Mouse (Mus musculus) ES-E14 (cell line): ENCODE measurements around the gene Ubtd2. TPM values are rescaled to one million over a fixed set of nuclear protein-coding genes. Genes with fewer than 3 reads are reported as not detected.

Experiments
- DNase-seq: peaks from one replicate; pipeline ENCODE4 v3.0.0-alpha.2; 2013; ENCODE audit warnings: low read depth, low spot score
- H3K27ac ChIP-seq: 2 replicates; pipeline ENCODE4 v1.5.1; 2012; ENCODE audit warnings: low read depth, mild to moderate bottlenecking, low read length, moderate library complexity, mixed read lengths; ENCODE audit not compliant: poor library complexity, insufficient read depth, severe bottlenecking
- H3K36me3 ChIP-seq: 2 replicates; pipeline ENCODE4 v1.6.1; 2012; ENCODE audit warnings: mild to moderate bottlenecking, low read length, moderate library complexity, mixed read lengths; ENCODE audit not compliant: control insufficient read depth, poor library complexity, insufficient read depth, severe bottlenecking
- H3K4me1 ChIP-seq, 2 experiments: fragments of 150-350 bp in 1 of 2; sonication (generic) in 1 of 2; 2 replicates each; pipeline ENCODE4 v1.6.1; 2012; ENCODE audit warnings: low read length in 2 of 2, mild to moderate bottlenecking in 1 of 2, mixed read lengths in 1 of 2; ENCODE audit not compliant: control insufficient read depth in 2 of 2, insufficient read depth in 2 of 2, poor library complexity in 1 of 2
- H3K4me3 ChIP-seq, 2 experiments: fragments of 150-350 bp in 1 of 2; sonication (generic) in 1 of 2; 2 replicates each; pipeline ENCODE4 v1.5.1; 2012; ENCODE audit warnings: low read length in 2 of 2, low read depth in 1 of 2, mild to moderate bottlenecking in 1 of 2, mixed read lengths in 1 of 2; ENCODE audit not compliant: insufficient read depth in 1 of 2, poor library complexity in 1 of 2, severe bottlenecking in 1 of 2
- H3K9ac ChIP-seq: 2 replicates; pipeline ENCODE4 v1.6.1; 2012; ENCODE audit warnings: low read depth, mild to moderate bottlenecking, low read length, mixed read lengths; ENCODE audit not compliant: poor library complexity, insufficient read depth, severe bottlenecking
- H3K9me3 ChIP-seq: fragments of 150-350 bp; sonication (generic); 2 replicates; pipeline ENCODE4 v1.6.1; 2012; ENCODE audit warnings: low read depth, mild to moderate bottlenecking, low read length; ENCODE audit not compliant: control insufficient read depth, insufficient read depth
- CHD2 ChIP-seq: IDR thresholded peaks from 2 replicates; pipeline ENCODE4 v1.6.1; 2014; ENCODE audit warnings: mild to moderate bottlenecking, low read depth, low read length, inconsistent platforms
- HCFC1 ChIP-seq: IDR thresholded peaks from 2 replicates; pipeline ENCODE4 v1.6.1; 2012; ENCODE audit warnings: low read length, inconsistent platforms, borderline replicate concordance; ENCODE audit not compliant: insufficient read depth
- MAFK ChIP-seq: IDR thresholded peaks from 2 replicates; pipeline ENCODE4 v1.6.1; 2014; ENCODE audit warnings: mild to moderate bottlenecking, low read depth, low read length, inconsistent platforms; ENCODE audit not compliant: insufficient read depth
- ZC3H11A ChIP-seq: IDR thresholded peaks from 2 replicates; pipeline ENCODE4 v1.6.1; 2012; ENCODE audit warnings: low read depth, mild to moderate bottlenecking, inconsistent platforms, low read length, borderline replicate concordance
- ZNF384 ChIP-seq: IDR thresholded peaks from 2 replicates; pipeline ENCODE4 v1.6.1; 2012; ENCODE audit warnings: low read depth, low read length, inconsistent platforms
- in situ Hi-C, 2 experiments: fragments of 600-800 bp; cut with MboI; formaldehyde crosslinking; loops; one replicate each; pipeline ENCODE4 v1.15.1; 2025; ENCODE audit warnings: low sequenced_read_pairs in 2 of 2, inconsistent platforms in 1 of 2; ENCODE audit not compliant: unreplicated experiment in 2 of 2
- total RNA-seq: library from RNA; depleted of rRNA; stranded (reverse); fragments of 300-350 nt; gene quantifications from 2 replicates; pipeline ENCODE4 v1.2.3, GENCODE M21; 2012

Ubtd2 gene
- total RNA-seq, 1 experiment = 18.3 TPM

DNA sequence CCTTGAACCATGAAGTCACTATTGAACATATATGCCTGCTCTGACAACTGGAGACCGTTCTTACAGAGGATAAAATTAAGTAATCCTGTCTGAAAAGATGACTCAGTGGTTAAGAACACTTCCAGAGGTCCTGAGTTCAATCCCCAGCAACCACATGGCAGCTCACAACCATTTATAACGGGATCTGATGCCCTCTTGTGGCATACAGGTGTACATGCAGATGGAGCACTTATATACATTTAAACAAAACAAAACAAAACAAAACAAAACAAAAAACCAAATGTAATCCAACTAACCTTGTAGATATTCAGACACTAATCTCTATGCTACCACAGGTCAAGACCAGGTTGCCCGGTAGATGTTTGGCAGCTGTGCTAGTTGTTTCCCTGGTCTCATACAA, 32.3 kb downstream of the Ubtd2 start:
- Histone ChIP-seq H3K4me3 (no peak overlapping the region), H3K9ac (no peak overlapping the region), H3K9me3 (no peaks in the 10 kb centered on the region), H3K27ac (no peak overlapping the region), H3K36me3 (no peaks in the 10 kb centered on the region), H3K4me1 (no peaks in the 10 kb centered on the region)
- in situ Hi-C loops = no loop called here
- DNase-seq = no peak
- TF ChIP-seq ZNF384 = no peak
- TF ChIP-seq CHD2 = no peak
- TF ChIP-seq HCFC1 = no peak
- no peak for TF ChIP-seq MAFK
- TF ChIP-seq ZC3H11A = no peak

DNA sequence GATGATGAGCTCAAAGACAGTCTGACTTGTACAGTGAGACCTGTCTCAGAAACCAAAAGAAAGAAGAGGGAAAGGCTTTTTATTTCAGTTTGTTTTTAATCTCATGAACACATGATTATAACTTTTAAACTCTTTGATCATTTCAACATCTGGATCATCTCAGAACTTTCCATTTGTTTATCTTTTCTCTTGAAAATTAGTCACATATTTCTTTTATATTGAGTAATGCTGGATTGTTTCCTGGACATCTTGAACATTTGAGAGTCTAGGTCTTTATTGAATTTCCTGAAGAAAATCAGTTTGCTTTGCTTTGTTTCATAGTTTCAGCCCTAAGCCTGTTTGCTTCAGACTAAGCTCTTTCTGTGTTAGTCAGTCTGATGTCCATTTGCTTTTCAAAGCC, 33.2 kb downstream of the Ubtd2 start:
- DNase-seq = no peak
- Histone ChIP-seq H3K9me3 (no peaks in the 10 kb centered on the region), H3K27ac (no peak overlapping the region), H3K4me3 (no peak overlapping the region), H3K9ac (no peak overlapping the region), H3K4me1 (no peaks in the 10 kb centered on the region), H3K36me3 (no peaks in the 10 kb centered on the region)
- in situ Hi-C loops = no loop called here
- TF ChIP-seq MAFK = no peak
- TF ChIP-seq ZNF384 = no peak
- TF ChIP-seq CHD2 = no peak
- TF ChIP-seq HCFC1 = no peak
- no peak for TF ChIP-seq ZC3H11A

DNA sequence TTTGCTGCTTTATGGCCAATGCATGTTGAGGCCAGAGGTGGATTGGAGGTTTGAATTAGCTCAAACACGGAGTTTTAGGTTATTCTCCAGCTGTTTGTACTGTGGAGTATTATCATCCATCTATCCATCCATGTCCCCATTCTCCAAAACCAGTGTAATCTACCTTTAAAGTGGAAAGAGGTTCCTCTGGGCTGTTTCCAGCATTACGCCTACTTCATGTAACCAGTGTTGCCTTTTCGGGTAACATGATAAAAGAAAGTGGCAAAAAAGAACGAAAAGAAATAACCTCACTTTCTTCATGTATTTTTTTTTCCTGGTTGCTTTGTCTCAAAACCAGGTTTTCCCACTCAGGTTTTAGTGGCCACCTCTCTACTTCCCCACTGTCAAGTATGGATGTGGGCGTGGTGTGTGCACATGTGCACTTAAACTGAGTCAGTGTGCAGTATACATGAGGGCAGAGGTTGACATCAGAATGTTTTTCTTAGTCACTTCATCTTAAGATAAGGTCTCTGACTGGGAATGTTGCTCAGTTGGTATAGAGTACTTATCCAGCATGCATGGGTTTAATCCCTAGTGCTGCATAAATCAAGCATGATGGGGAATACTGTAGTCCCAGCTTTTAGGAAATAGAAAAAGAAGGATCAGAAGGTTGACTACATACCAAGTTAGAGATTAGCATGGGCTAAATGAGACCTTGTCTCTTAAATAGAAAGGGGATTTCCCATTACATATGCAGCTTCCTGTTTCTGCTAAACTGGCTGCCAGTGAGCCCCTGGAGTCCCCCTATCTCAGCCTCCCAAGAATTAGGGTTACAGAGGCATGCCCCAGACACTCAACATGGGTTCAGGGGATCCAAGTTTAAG, 33.9 kb downstream of the Ubtd2 start:
- Histone ChIP-seq H3K4me1 (no peaks in the 10 kb centered on the region), H3K9me3 (no peaks in the 10 kb centered on the region), H3K36me3 (no peaks in the 10 kb centered on the region), H3K4me3 (no peak overlapping the region), H3K9ac (no peak overlapping the region), H3K27ac (no peak overlapping the region)
- in situ Hi-C loops = no loop called here
- TF ChIP-seq MAFK (no peak), ZNF384 (no peak), CHD2 (no peak), ZC3H11A (no peak), HCFC1 (no peak)
- DNase-seq = no peak

- no peaks in the 10 kb centered on the region for H3K36me3 ChIP-seq
- no peak overlapping the region for H3K27ac ChIP-seq
- H3K4me3 ChIP-seq = no peak overlapping the region
- in situ Hi-C loops = no loop called here
- no peaks in the 10 kb centered on the region for H3K4me1 ChIP-seq
- TF ChIP-seq MAFK (peak; percentile 88), ZNF384 (no peak)
- DNase-seq = no peak
- H3K9ac ChIP-seq = no peak overlapping the region
- no peaks in the 10 kb centered on the region for H3K9me3 ChIP-seq
These were observed 35.9 kb downstream of the Ubtd2 start for GRCm38 (mm10) chr11:32491079-32491478.
